Mouse (Mus musculus): Measurements from ENCODE around the gene Hist2h2ab. TPM values are rescaled to one million over a fixed set of nuclear protein-coding genes. Genes with fewer than 3 reads are reported as not detected.
"Not testable (repeated sequence)": the region's sequence is repeated elsewhere in the genome, so short reads cannot be mapped to it uniquely, and the experiment has no call there.

The Hist2h2ab gene
- total RNA-seq, 2 experiments from 2014 or later: 16.5 to 17.3 TPM

- no peak for DNase-seq (ENCODE audit: low spot score in 2 of 2)
Observed at GRCm38 (mm10) chr3:96236834-96237334, 17.2 kb downstream of the Hist2h2ab start.

DNA sequence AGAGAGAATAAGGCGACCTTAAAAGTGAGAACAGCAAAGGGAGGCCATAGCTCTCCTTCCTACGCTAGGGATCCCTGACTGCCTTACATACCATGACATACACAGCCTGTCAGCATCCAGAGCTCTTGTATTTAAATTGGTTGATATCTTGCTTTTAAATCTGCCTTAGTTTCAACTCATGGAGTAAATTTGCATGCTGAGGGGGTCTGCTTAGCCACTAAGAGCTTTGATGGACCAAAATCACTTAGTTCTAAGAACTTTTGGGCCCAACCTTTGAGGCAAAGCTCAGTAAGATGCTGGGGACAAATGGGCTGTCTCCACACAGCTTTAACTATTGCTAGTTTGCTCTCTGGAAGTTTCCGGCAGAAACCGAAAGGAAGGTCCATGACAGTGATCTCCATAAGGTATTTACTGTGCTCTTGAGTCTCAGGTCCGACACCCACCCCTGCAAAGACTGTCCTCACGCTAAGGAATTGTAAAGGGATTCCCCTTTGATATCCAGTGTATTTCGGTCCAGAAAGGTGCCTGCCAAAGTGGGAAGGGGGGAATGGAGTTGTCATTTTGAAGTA, 17.8 kb downstream of the Hist2h2ab start:
- DNase-seq (ENCODE audit: low spot score in 2 of 2): no peak

GRCm38 (mm10) chr3:96237904-96238511, 18.3 kb downstream of the Hist2h2ab start:
- no peak for DNase-seq (ENCODE audit: low spot score in 2 of 2)

GRCm38 (mm10) chr3:96238954-96239793, 19.5 kb downstream of the Hist2h2ab start, which contains the start of gene Hist2h3c2:
TSS of gene Hist2h3c2 (minus strand) at chr3:96239127.
- peak in 1 of 2 experiments; percentile 25 for DNase-seq (ENCODE audit: low spot score in 2 of 2)

DNA sequence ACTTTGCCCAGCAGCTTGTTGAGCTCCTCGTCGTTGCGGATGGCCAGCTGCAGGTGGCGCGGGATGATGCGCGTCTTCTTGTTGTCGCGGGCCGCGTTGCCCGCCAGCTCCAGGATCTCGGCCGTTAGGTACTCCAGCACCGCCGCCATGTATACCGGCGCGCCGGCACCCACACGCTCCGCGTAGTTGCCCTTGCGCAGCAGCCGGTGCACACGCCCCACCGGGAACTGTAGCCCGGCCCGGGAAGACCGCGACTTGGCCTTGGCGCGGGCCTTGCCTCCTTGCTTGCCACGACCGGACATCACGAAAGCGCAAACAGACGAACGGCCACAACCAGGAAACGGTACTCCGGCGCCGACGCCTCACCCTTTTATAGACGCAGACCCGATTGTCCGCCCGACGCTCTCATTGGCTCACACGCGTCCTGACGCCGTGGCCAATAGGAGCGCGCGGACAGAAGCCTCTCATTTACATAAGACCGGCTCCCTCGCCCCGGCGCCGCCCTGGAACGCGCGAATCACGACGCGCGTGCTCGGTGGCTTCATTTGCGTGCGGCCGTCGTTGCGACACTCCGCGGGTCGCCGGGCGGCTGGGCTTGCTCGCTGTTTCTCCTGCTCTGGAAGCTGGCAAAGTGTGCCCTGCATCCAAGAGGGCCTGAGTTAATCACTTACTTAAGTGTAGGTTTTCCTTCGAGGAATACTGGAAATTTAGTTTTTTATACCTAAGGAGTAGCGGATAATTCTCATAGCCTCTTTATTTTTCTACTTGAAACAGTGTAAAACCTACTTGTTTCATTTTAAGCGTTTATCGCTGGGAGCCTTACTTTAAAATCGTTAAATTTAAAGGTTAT, 20.5 kb downstream of the Hist2h2ab start, which contains the start of gene Hist2h2aa2:
TSS of gene Hist2h2aa2 (minus strand) at position 328 of the 850 bp plus-strand sequence.
- peak; percentile 95 to 98 for DNase-seq (ENCODE audit: low spot score in 2 of 2)

GRCm38 (mm10) chr3:96240799-96241197, 21.1 kb downstream of the Hist2h2ab start:
- no peak for DNase-seq (ENCODE audit: low spot score in 2 of 2)

DNA sequence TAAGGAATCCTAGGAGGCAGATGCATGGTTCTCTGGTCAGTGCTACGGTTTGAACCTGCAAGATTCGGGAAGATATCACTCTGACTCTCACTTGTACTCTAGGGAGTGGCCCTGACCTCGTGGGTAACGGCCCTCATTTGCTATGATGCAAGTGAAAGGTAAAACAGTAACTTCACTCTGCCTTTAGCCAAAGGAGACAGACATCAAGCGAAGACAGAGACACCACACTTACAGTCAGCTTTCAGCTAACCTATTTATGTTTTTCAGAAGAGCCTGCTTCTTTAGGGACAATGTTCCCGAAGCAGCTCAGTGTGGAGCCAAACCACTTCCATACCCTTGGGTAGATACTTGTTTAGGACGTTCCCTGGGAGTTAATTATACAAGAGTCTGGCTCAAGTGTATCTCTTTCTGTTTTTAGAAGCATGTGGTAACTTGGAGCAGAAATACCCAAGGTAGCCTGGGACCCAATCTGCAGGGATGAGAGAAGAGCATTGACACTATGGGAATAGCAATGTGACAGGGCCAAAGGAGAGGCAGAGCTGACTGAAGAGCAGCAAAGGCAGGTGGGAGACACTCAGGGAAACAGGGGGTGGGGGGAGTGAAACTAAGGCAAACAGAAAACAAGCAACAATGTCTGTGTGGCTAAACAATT, 24.4 kb downstream of the Hist2h2ab start:
- DNase-seq (ENCODE audit: low spot score in 2 of 2): no peak

DNA sequence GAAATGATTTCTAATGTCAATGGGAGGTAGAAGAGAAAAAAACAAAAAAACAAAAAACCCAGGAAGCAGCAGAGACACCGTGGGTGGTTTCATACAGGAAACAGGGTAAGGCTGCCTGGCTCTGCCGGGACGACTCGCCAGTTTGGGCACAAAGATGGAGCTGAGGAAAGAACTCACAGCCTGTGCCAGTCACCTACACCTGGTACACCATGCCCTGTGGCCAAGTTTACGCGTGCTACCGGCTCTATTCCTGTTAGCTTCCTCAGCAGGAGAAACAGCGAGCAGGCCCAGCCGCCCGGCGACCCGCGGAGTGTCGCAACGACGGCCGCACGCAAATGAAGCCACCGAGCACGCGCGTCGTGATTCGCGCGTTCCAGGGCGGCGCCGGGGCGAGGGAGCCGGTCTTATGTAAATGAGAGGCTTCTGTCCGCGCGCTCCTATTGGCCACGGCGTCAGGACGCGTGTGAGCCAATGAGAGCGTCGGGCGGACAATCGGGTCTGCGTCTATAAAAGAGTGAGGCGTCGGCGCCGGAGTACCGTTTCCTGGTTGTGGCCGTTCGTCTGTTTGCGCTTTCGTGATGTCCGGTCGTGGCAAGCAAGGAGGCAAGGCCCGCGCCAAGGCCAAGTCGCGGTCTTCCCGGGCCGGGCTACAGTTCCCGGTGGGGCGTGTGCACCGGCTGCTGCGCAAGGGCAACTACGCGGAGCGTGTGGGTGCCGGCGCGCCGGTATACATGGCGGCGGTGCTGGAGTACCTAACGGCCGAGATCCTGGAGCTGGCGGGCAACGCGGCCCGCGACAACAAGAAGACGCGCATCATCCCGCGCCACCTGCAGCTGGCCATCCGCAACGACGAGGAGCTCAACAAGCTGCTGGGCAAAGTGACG, 25.6 kb downstream of the Hist2h2ab start, which contains the start of gene Hist2h2aa1:
TSS of gene Hist2h2aa1 (plus strand) at position 495 of the 884 bp plus-strand sequence.
- DNase-seq (ENCODE audit: low spot score in 2 of 2): peak; percentile 75 to 81

DNA sequence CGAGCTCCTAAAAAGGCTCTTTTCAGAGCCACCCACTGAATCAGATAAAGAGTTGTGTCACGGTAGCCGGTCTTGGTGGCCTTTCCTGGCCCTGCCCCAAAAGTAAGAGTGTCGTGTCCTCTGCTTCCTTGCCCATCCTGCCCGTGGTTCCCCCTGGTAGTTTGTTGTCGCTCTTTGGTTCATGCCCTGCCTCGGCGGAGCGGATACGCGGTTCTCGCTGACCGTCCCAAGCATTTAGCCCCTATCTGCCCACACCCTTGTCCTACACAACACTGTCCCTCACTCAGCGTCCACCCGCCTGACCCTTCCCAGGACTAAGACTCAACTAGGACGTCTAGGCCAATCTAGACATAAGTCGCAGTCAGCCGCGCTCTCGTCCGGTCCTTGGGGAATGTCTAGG, 26.4 kb downstream of the Hist2h2ab start:
- not testable (repeated sequence) for DNase-seq (ENCODE audit: low spot score in 2 of 2)

DNA sequence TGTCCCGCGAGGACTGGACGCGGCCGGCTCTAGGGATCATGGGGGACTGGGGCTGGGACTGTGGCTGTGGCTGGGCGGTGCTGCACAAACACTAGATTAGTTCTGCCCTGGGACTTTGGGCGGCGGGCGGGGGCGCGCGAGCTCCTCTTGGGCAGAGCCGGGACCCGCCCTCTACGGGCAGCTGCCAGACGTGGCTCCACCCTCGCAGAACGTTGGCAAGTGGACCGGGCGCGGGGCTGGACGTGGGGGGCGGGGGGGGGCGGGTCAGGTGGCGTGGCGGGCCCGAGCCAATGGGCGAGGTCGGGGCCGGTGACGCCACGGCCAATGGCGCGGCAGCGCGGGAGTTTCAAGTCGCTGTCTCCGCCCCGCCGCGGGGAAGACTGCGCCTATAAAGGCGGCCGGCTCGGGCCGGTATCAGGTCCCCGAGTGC, 26.8 kb downstream of the Hist2h2ab start, which contains the start of gene Hist2h3c1:
TSS of gene Hist2h3c1 (plus strand) at position 259 of the 430 bp plus-strand sequence.
- DNase-seq (ENCODE audit: low spot score in 2 of 2): not testable (repeated sequence)

DNA sequence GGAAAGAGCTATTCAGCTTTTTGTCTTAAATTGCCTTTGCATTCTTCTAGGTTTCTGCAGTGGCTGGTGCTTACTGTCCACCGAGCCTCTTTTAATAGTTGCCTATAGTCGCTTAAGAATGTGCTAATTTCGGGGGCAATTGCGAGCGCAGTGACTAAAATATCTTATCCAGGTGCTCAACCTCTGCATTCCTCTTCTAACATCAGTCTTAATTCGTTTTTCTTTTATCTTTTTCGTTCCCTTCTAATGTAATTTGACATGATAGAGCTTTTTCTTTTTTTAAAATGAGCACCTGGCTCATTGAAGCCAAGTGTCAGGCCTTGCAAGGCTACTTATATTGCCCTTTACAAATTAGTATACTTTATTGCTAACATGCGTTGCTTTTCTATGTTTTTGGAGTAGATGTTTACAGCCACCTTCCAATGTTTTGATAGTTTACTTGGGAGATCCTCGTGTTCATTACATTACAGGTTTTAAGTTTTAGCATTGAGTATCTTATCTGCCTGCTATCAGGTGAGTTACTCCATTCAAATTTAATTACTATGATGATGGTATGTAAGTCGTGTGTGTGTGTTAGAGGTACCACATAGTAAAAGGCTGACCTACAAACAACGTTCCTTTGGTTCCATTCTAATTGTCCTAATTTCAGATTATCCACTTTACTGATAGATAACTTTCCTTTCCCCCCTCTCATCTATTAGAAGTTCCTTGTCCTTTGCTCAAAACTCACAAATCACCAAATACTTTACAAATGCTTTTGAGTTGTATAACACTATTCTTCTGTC, 27.9 kb downstream of the Hist2h2ab start:
- no peak for DNase-seq (ENCODE audit: low spot score in 2 of 2)

DNA sequence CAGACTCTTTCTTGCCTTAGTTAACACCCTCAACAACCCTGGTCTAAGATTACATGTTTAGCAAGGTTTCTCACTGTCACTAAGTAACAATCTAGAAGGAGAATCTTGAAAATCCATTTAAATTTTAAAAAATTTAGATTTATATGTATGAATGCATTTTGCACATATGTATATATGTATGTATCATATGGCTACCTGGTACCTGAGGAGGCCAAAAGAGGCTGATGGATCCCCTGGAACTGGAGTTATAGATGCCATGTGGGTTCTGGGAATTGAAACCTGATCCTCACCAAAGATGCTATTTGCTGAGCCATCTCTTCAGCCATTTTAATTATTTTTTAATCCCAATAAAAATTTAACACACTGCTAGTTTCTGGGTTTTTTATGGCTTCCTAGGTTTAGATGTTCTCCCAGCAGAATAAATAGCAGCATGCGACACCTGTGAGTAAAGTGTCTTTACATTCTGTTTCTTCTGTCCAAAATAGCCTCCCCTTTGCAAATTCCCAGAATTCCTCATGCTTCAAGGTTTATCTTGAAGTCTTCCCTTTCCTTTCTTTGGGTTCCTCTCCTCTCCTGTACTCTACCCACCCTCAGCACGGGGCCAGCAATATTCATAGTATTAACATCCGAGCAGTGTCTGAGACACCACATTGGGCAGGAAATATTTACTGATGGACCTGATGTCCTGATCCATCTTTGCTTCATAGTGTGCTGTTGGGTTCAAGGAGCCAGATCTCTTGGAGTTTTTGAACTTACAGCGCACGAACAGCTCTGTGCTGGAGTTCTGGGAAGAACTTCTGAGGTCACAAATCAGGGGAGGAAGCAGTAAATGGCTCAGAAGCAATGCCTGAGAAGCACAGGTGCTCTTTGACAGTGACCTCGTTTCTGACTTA, 28.7 kb downstream of the Hist2h2ab start:
- no peak for DNase-seq (ENCODE audit: low spot score in 2 of 2)

DNA sequence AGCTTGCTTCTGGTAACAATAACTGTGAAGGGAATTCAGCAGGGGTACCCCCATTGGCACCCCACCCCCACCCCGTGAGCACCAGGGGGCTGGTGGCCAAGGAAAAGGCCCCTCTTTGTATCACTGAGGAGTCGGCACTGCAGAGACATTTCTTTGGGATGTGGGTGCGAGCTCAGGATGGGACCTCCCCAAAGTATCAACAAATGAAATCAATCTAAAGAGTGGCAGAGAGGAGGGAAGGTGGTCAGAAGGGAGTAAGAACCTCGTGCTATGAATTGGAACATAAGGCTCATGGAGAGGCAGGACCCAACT, 29.3 kb downstream of the Hist2h2ab start:
- DNase-seq (ENCODE audit: low spot score in 2 of 2): no peak

GRCm38 (mm10) chr3:96250890-96251289, 31.2 kb downstream of the Hist2h2ab start:
- no peak for DNase-seq (ENCODE audit: low spot score in 2 of 2)

DNA sequence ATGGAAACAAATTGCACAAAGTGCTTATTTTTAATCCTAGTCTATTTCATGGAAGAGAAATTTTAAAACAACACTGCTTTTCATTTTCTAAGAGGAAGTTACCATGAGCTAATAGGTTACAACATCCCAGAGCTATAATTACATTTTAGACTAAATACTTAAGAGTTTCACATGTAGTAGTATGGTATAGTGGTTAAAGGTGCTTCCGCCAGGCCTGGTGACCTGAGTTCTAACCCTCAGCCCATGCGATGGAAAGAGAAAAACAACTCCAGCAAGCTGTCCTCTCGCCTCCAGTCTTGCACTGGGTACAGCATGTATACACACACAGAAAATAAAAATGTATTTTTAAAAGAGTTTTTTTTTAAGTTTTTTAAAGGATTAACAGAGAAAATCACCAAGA, 32.1 kb downstream of the Hist2h2ab start:
- no peak for DNase-seq (ENCODE audit: low spot score in 2 of 2)

GRCm38 (mm10) chr3:96254683-96255355, 35.2 kb downstream of the Hist2h2ab start:
- DNase-seq (ENCODE audit: low spot score in 2 of 2): no peak
